Mouse (Mus musculus) intestine, embryonic 15.5 days (tissue): ENCODE data around the gene Sult1a1. TPM values are rescaled to one million over a fixed set of nuclear protein-coding genes. Genes with fewer than 3 reads are reported as not detected.
A peak's percentile ranks its signal among the peaks of the same experiment; 100 is the strongest.

Source experiments
- ATAC-seq: fragments of 200-750 bp; cut with Nextera tagmentation; 2 replicates; pipeline ENCODE4 v1.8.0; 2017; ENCODE audit warnings: moderate TSS enrichment, moderate library complexity
- H3K27ac ChIP-seq: fragments of 300-500 bp; sonication (generic); 2 replicates; pipeline ENCODE4 v1.5.1; 2015; ENCODE audit warnings: mild to moderate bottlenecking, inconsistent platforms
- H3K27me3 ChIP-seq: fragments of 300-500 bp; sonication (generic); replicated peaks from 2 replicates; pipeline ENCODE4 v1.6.1; 2015; ENCODE audit warnings: inconsistent platforms
- H3K36me3 ChIP-seq: fragments of 300-500 bp; sonication (generic); 2 replicates; pipeline ENCODE4 v1.6.1; 2015; ENCODE audit warnings: inconsistent platforms
- H3K4me1 ChIP-seq: fragments of 300-500 bp; sonication (generic); replicated peaks from 2 replicates; pipeline ENCODE4 v1.6.1; 2015; ENCODE audit warnings: inconsistent platforms
- H3K4me2 ChIP-seq: fragments of 300-500 bp; sonication (generic); replicated peaks from 2 replicates; pipeline ENCODE4 v1.6.1; 2015; ENCODE audit warnings: mild to moderate bottlenecking, inconsistent platforms
- H3K4me3 ChIP-seq: fragments of 300-500 bp; sonication (generic); replicated peaks from 2 replicates; pipeline ENCODE4 v1.5.1; 2015; ENCODE audit warnings: inconsistent platforms
- H3K9ac ChIP-seq: fragments of 300-500 bp; sonication (generic); 2 replicates; pipeline ENCODE4 v1.6.1; 2015; ENCODE audit warnings: inconsistent platforms
- H3K9me3 ChIP-seq: fragments of 300-500 bp; sonication (generic); 2 replicates; pipeline ENCODE4 v1.6.1; 2016; ENCODE audit warnings: inconsistent platforms
- WGBS: fragments of 180-500 bp; shearing (Covaris S2); methylation state at CpG from one replicate; pipeline ENCODE4 v1.1.7; 2015; 5-methylcytosine and 5-hydroxymethylcytosine counted together
- polyA plus RNA-seq: library from polyadenylated mRNA; unstranded; fragments of >200 nt; fragmentation: Nextera tagmentation; extraction: Ambion mirVana; gene quantifications from 2 replicates; pipeline ENCODE4 v1.2.1, GENCODE M21; 2015

Sult1a1 gene
- polyA plus RNA-seq, 1 experiment from 2014 or later = 5.5 TPM

DNA sequence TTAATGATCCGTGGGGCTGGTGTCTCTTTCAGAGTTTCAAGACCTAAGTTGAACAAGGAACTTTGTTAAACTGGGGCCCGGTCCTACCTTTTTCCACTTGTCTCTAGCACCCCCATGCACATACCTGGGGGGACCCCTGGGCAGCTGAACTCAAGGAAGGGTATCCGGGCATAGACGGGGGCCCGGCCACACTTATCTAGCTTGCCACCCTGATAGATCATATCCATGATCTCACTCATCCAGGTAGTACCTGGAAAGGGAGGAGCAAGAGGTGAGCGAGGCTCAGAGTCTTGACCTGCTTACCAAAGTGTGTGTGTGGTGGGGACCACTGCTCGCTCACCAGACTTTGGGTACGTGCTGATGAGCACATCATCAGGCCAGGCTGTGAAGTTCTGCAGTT, 1.1 kb downstream of the Sult1a1 start:
- no peaks in the 10 kb centered on the region for H3K27me3 ChIP-seq
- no peak overlapping the region for H3K4me3 ChIP-seq
- no peak for ATAC-seq
- H3K9ac ChIP-seq = no peak overlapping the region
- H3K9me3 ChIP-seq = no peaks in the 10 kb centered on the region
- H3K27ac ChIP-seq = no peak overlapping the region
- no peaks in the 10 kb centered on the region for H3K4me1 ChIP-seq
- H3K36me3 ChIP-seq = peaks cover 14% of the 10 kb centered on the region
- WGBS = 93% methylated on average over 8 of the region's 8 CpGs
- no peak overlapping the region for H3K4me2 ChIP-seq

DNA sequence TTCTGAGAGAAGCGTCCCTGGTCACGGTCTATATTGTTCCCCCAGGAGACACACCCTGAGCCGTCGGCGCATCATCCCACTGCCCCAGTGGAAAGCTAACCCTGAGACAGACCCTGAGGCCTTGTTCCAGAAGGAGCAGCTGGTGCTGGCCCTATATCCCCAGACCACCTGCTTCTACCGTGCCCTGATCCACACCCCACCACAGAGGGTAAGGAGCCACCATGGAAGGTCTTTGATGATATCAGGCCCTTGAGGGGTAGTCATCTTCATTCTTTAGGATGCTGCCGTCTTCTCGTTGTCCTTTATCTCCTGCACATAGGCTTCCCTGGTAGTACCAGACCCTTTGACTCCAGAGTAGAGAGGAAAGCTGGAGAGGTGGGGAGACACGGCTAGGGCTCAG, 4.1 kb downstream of the Sult1a1 start:
- H3K4me3 ChIP-seq = no peak overlapping the region
- H3K9ac ChIP-seq = no peak overlapping the region
- no peaks in the 10 kb centered on the region for H3K27me3 ChIP-seq
- no peaks in the 10 kb centered on the region for H3K9me3 ChIP-seq
- WGBS = 94% methylated on average over 9 of the region's 9 CpGs
- H3K36me3 ChIP-seq = peaks cover 11% of the 10 kb centered on the region
- H3K4me1 ChIP-seq = 0 out of 2 replicates have a peak, but pooled peaks cover 5% of the 10 kb centered on the region
- H3K4me2 ChIP-seq = no peak overlapping the region
- H3K27ac ChIP-seq = no peak overlapping the region
- no peak for ATAC-seq

DNA sequence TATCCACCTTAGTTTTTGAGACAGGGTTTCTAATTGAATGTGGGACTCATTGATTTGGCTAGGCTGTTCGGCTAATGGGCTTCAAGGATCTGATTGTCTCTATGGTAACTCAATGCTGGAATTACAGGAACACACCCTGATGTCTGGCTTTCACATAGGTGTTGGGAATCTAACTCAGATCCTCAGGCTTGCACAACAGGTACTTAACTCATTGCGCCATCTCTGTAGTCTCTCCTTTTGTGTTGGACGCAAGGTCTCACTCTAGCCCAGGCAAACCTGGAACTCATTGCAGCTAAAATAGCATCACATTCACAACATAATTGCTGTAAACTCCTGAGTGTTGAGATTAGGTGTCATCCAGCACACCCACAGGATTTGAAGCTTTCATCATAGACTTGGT, 6.1 kb downstream of the Sult1a1 start:
- H3K4me2 ChIP-seq = no peak overlapping the region
- 87% methylated on average over 3 of the region's 3 CpGs for WGBS
- no peak overlapping the region for H3K9ac ChIP-seq
- no peak overlapping the region for H3K4me3 ChIP-seq
- H3K27ac ChIP-seq = no peak overlapping the region
- ATAC-seq = no peak
- no peaks in the 10 kb centered on the region for H3K27me3 ChIP-seq
- H3K4me1 ChIP-seq = peaks cover 10% of the 10 kb centered on the region; the same call in 1 of the 2 replicates
- peaks cover 11% of the 10 kb centered on the region for H3K36me3 ChIP-seq
- H3K9me3 ChIP-seq = no peaks in the 10 kb centered on the region

DNA sequence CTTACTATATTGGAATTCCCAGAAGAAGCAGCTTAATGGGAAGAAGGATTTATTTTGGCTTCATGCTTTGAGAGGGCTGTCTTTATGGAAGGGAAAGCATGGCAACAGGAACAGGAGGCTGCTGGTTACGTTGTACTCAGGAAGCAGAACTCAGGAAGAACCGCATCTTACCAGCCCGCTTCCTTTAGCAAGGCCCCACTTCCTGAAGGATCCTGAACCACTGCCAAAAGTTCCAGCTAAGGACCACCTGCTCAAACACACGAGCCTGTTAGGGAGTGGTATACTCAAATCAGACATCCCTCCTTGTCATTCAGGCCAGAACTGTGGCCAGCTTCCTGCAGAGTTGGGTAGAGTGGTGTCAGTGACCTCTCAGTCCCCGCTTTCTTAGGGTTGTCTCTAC, 7.8 kb downstream of the Sult1a1 start:
- 68% methylated on average over 5 of the region's 5 CpGs for WGBS
- Histone ChIP-seq H3K27ac (peak overlapping the region; percentile 64), H3K9ac (no peak overlapping the region), H3K4me2 (no peak overlapping the region), H3K9me3 (no peaks in the 10 kb centered on the region), H3K4me3 (no peak overlapping the region), H3K36me3 (peaks cover 11% of the 10 kb centered on the region), H3K4me1 (peaks cover 22% of the 10 kb centered on the region), H3K27me3 (no peaks in the 10 kb centered on the region)
- ATAC-seq = no peak

DNA sequence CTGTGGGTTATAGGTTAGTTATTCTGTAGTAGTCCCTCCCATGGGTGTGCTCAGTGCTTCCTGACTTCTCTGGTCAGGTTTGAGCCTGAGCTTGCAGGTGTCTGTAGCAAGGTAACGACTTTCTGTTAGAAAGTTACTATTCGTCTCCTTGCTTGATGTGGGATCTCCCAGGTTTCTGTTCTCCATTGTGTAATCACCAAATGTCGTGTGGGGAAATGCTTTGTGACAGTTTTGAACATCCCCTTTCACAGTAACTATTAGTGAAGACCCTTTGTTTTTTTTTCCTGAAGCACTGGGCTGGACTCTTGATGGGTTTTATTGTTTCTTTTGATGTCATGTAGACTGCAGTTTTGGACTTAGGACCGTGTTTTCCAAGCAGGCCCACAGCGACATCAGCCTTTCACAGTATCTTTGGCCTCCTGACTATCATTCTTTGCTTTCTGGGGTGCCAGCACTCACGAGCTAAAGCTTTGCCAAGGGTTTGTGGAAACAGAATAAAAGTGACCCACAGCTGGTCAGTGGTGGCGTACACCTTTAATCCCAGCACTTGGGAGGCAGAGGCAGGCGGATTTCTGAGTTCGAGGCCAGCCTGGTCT, 8.6 kb downstream of the Sult1a1 start:
- Histone ChIP-seq H3K4me1 (peaks cover 22% of the 10 kb centered on the region), H3K27ac (peak overlapping the region; percentile 64; the same call in 1 of the 2 replicates), H3K4me2 (no peak overlapping the region), H3K36me3 (peaks cover 11% of the 10 kb centered on the region), H3K9me3 (no peaks in the 10 kb centered on the region), H3K4me3 (no peak overlapping the region), H3K9ac (no peak overlapping the region), H3K27me3 (no peaks in the 10 kb centered on the region)
- ATAC-seq = peak; percentile 46
- 74% methylated on average over 9 of the region's 9 CpGs for WGBS

DNA sequence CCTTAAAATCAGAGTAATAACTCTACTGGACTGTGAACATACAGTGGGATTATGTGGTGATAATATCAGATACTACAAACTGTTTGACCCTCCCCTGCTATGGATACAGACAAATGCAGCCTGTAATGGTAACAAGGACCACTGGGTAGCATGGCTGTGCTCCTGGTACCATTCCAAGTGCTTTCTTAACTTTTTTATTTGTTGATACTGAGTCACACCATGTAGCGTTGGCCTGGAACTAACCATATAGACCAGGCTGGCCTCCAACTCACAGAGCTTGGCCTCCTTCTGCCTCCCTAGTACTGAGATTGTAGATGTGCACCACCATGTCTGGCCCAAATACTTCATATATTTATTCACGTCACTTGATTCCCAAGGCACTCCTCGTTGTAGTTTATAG, 11.0 kb downstream of the Sult1a1 start:
- H3K4me2 ChIP-seq = no peak overlapping the region
- no peak overlapping the region for H3K4me3 ChIP-seq
- no peak for ATAC-seq
- H3K4me1 ChIP-seq = peaks cover 22% of the 10 kb centered on the region
- peaks cover 5% of the 10 kb centered on the region; the same call in 1 of the 2 replicates for H3K36me3 ChIP-seq
- no peak overlapping the region for H3K9ac ChIP-seq
- no peak overlapping the region for H3K27ac ChIP-seq
- H3K27me3 ChIP-seq = no peaks in the 10 kb centered on the region
- H3K9me3 ChIP-seq = no peaks in the 10 kb centered on the region
- 89% methylated on average over 3 of the region's 3 CpGs for WGBS

DNA sequence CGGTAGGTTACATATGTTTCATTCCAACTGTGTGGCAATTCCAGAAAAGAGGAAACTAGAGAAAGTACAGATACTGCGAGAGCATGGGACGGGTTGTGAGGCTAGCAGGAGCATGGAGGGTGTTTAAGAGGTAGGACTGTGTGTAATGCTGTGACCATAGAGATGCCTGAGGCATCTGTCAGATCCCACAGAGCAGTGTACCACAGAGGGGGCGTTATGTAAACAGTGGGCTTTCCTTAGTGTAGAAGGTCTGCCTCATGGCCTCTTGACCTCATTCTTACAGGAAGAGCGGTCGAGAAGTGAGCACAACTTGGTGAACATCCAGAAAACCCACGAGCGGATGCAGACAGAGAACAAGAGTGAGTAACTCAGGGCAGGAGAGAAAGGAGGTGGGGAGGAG, 12.6 kb downstream of the Sult1a1 start:
- Histone ChIP-seq H3K27ac (0 out of 2 replicates have a peak overlapping the region, but pooled peaks have one; percentile 13), H3K4me3 (no peak overlapping the region), H3K4me2 (no peak overlapping the region), H3K9me3 (no peaks in the 10 kb centered on the region), H3K4me1 (peaks cover 22% of the 10 kb centered on the region), H3K9ac (no peak overlapping the region), H3K36me3 (peaks cover 3% of the 10 kb centered on the region; the same call in 1 of the 2 replicates), H3K27me3 (no peaks in the 10 kb centered on the region)
- ATAC-seq = peak; percentile 29; the same call in 1 of the 2 replicates
- WGBS = 57% methylated on average over 8 of the region's 8 CpGs

DNA sequence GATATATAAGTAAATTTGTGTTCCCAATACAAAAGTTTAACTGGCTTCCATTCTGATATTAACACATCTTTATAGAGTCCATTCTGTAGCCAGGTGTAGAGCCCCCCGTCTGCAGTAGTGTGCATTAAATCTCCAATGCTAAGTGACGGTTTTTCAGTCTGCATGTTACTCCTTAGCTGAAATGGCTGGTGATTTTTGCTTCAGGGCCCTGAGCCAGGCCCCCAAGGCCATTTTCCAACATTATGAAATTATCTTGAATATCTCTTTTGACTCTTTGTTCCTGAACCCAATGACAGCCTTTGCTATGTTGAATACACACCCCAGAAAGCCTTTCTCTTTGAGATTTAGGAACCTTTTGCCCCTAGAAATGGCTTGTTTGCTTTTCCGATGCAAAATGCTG, 16.5 kb downstream of the Sult1a1 start:
- Histone ChIP-seq H3K9me3 (no peaks in the 10 kb centered on the region), H3K9ac (no peak overlapping the region), H3K27me3 (no peaks in the 10 kb centered on the region), H3K4me1 (peaks cover 10% of the 10 kb centered on the region; the same call in 1 of the 2 replicates), H3K4me2 (no peak overlapping the region), H3K27ac (no peak overlapping the region), H3K4me3 (no peak overlapping the region), H3K36me3 (peaks cover 3% of the 10 kb centered on the region; the same call in 1 of the 2 replicates)
- ATAC-seq = no peak
- 87% methylated on average over 3 of the region's 3 CpGs for WGBS

DNA sequence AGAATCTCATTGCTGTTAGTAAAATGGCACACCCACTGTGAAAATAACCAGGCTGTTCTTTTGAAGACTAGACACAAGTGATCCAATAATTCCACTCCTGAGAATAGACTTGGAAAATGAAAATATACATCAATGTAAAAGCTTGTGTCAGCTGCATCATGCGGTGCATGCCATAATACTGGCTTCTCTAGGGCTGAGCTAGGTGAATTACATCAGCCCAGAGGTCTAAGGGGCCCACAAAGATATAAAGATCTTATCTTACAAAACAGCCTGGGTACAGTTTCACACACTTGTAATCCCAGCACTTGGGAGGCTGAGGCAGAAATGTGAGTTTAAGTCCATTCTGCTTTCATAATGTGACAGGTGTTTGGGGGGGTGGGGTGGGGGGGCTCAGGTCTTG, 18.7 kb downstream of the Sult1a1 start:
- no peaks in the 10 kb centered on the region for H3K27me3 ChIP-seq
- H3K4me2 ChIP-seq = no peak overlapping the region
- no peaks in the 10 kb centered on the region for H3K9me3 ChIP-seq
- H3K4me3 ChIP-seq = no peak overlapping the region
- no peak overlapping the region for H3K9ac ChIP-seq
- H3K27ac ChIP-seq = no peak overlapping the region
- WGBS = 74% methylated on average over 1 of the region's 1 CpGs
- H3K4me1 ChIP-seq = no peaks in the 10 kb centered on the region
- peaks cover 3% of the 10 kb centered on the region; the same call in 1 of the 2 replicates for H3K36me3 ChIP-seq
- 0 out of 2 replicates have a peak, but pooled peaks have one; percentile 45 for ATAC-seq

DNA sequence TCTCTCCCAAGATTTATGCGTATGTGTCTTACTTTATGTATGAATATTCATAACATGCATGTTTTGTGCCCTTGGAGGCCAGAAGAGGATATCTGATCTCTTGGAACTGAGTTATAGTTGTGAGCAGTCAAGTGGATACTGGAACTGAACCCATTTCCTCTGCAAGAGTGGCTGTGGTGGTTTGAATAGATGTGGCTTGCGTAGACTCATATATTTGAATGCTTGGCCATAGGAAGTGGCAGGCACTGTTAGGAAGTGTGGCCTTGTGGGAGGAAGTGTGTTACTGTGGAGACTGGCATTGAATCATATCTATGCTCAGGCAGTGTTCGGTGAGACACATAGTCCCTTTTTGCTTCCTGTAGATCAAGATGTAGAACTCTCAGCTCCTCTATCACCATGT, 20.5 kb downstream of the Sult1a1 start:
- Histone ChIP-seq H3K4me2 (no peak overlapping the region), H3K4me1 (peaks cover 5% of the 10 kb centered on the region; the same call in 1 of the 2 replicates), H3K27ac (no peak overlapping the region), H3K27me3 (no peaks in the 10 kb centered on the region), H3K9ac (no peak overlapping the region), H3K4me3 (no peak overlapping the region), H3K36me3 (no peaks in the 10 kb centered on the region), H3K9me3 (no peaks in the 10 kb centered on the region)
- ATAC-seq = no peak
- 93% methylated on average over 3 of the region's 3 CpGs for WGBS

DNA sequence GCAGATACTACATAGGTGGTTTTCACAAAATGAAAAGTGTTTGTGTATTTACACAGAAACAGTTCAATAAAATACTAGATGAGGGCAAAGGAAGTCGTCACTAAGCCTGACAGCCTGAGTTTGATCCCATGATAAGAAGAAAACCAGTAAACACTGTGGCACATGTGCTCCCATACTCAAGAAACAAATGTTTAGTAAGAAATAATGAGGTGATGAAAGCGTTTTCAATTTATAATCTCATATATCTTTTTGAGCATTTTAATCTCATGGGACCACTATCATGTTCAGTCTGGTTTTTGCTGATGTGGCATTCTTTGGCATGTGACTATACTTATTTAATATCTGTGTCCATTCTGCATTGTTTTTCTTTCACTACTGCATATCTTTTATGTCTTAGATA, 22.2 kb downstream of the Sult1a1 start:
- WGBS = 84% methylated on average over 2 of the region's 2 CpGs
- Histone ChIP-seq H3K4me2 (no peak overlapping the region), H3K9me3 (no peaks in the 10 kb centered on the region), H3K36me3 (no peaks in the 10 kb centered on the region), H3K9ac (no peak overlapping the region), H3K4me3 (no peak overlapping the region), H3K27ac (no peak overlapping the region), H3K4me1 (peaks cover 13% of the 10 kb centered on the region), H3K27me3 (no peaks in the 10 kb centered on the region)
- no peak for ATAC-seq

DNA sequence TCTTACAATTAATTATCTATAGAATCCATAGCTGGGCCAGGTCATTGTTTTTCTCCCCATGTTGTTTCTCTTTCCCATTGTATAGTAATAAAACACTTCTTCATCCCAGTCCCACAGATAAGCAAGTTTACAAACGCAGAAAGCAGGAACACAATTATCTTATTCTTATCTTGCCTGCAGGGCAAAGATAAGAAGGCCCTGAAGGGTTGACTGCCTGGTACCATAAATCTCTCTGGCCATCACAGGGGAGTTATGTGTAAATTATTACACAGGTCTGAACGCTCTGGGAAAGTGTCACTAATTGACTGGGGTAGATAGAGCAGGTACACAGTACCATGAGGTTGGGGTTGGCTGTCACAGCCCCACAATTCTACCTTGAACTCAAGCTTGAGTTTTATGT, 25.4 kb downstream of the Sult1a1 start:
- H3K4me2 ChIP-seq = no peak overlapping the region
- peak; percentile 79 for ATAC-seq
- H3K9ac ChIP-seq = no peak overlapping the region
- no peaks in the 10 kb centered on the region for H3K36me3 ChIP-seq
- WGBS = 39% methylated on average over 2 of the region's 2 CpGs
- no peaks in the 10 kb centered on the region for H3K9me3 ChIP-seq
- H3K4me3 ChIP-seq = no peak overlapping the region
- peaks cover 18% of the 10 kb centered on the region for H3K4me1 ChIP-seq
- H3K27me3 ChIP-seq = no peaks in the 10 kb centered on the region
- H3K27ac ChIP-seq = no peak overlapping the region
